Mouse (Mus musculus) heart, postnatal 0 days (tissue): ENCODE measurements at regions not wholly inside any gene's neighbourhood (a gene's known extent, or its start where the extent isn't known, plus 50 kb on each side); places are given as distances from the start of the nearest gene placed in this dataset.

ENCODE experiments used
- ATAC-seq: fragments of 200-750 bp; cut with Nextera tagmentation; 2 replicates; pipeline ENCODE4 v1.8.0; 2017; ENCODE audit warnings: low read depth, moderate number of reproducible peaks, moderate library complexity; ENCODE audit not compliant: insufficient read depth
- DNase-seq: peaks from one replicate; pipeline ENCODE4 v3.0.0-alpha.2; 2016; ENCODE audit warnings: low spot score
- H3K27ac ChIP-seq: fragments of 300-500 bp; sonication (generic); 2 replicates; pipeline ENCODE4 v1.5.1; 2014; ENCODE audit warnings: low read depth, mild to moderate bottlenecking
- H3K27me3 ChIP-seq: fragments of 300-500 bp; sonication (generic); 2 replicates; pipeline ENCODE4 v1.6.1; 2014; ENCODE audit warnings: low read length, mixed read lengths; ENCODE audit not compliant: control insufficient read depth, insufficient read depth
- H3K36me3 ChIP-seq: fragments of 300-500 bp; sonication (generic); replicated peaks from 2 replicates; pipeline ENCODE4 v1.6.1; 2014; ENCODE audit warnings: low read length, mixed read lengths; ENCODE audit not compliant: control insufficient read depth, insufficient read depth
- H3K4me1 ChIP-seq: fragments of 300-500 bp; sonication (generic); 2 replicates; pipeline ENCODE4 v1.6.1; 2014; ENCODE audit warnings: antibody characterized with exemption; ENCODE audit not compliant: control insufficient read depth, insufficient read depth
- H3K4me2 ChIP-seq: fragments of 300-500 bp; sonication (generic); 2 replicates; pipeline ENCODE4 v1.6.1; 2014; ENCODE audit warnings: low read depth, mild to moderate bottlenecking, low read length, moderate library complexity
- H3K4me3 ChIP-seq: fragments of 300-500 bp; sonication (generic); 2 replicates; pipeline ENCODE4 v1.5.1; 2014; ENCODE audit warnings: low read depth, low read length
- H3K9ac ChIP-seq: fragments of 300-500 bp; sonication (generic); replicated peaks from 2 replicates; pipeline ENCODE4 v1.6.1; 2014; ENCODE audit warnings: low read depth, low read length, mixed read lengths
- H3K9me3 ChIP-seq: fragments of 300-500 bp; sonication (generic); replicated peaks from 2 replicates; pipeline ENCODE4 v1.6.1; 2016; ENCODE audit warnings: low read length; ENCODE audit not compliant: control insufficient read depth
- CTCF ChIP-seq: IDR thresholded peaks from 2 replicates; pipeline ENCODE4 v1.5.1; 2016; ENCODE audit warnings: antibody characterized with exemption, control low read depth, low read depth
- EP300 ChIP-seq: IDR thresholded peaks from 2 replicates; pipeline ENCODE4 v1.6.1; 2016; ENCODE audit warnings: antibody characterized with exemption, low read depth
- WGBS: fragments of 180-500 bp; shearing (Covaris S2); extraction: QIAGEN DNeasy Blood & Tissue Kit; methylation state at CpG from one replicate; pipeline ENCODE4 v1.1.7; 2014; 5-methylcytosine and 5-hydroxymethylcytosine counted together

DNA sequence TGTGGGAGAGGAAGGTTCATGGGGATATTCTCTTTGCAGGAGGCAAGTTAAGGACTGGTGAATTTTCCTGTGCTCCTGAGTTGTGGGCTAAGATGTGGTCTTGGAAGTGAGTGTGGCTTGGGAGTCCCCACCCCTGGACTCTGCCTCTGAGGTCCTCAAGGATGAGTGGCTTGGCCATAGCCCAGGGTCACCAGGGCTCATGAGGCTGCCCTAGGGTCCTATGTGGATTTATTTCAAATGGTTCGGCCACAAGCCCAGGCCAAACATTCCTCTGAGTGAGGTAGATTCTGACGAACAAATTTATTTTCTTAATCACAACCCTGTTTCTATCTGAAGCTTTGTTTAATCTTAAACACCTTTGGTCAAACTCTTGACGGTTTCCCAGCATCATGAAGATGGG lies 98.4 kb downstream of the Gm10604 start:
- no peak for DNase-seq
- H3K9ac ChIP-seq = no peak overlapping the region
- no peak for TF ChIP-seq CTCF
- no peak for TF ChIP-seq EP300
- no peak overlapping the region for H3K27ac ChIP-seq
- no peak for ATAC-seq
- WGBS = 82% methylated on average over 3 of the region's 3 CpGs
- H3K36me3 ChIP-seq = no peaks in the 10 kb centered on the region
- no peaks in the 10 kb centered on the region for H3K9me3 ChIP-seq
- peaks cover 25% of the 10 kb centered on the region for H3K4me1 ChIP-seq
- H3K4me2 ChIP-seq = no peak overlapping the region
- no peaks in the 10 kb centered on the region for H3K27me3 ChIP-seq
- no peak overlapping the region for H3K4me3 ChIP-seq

DNA sequence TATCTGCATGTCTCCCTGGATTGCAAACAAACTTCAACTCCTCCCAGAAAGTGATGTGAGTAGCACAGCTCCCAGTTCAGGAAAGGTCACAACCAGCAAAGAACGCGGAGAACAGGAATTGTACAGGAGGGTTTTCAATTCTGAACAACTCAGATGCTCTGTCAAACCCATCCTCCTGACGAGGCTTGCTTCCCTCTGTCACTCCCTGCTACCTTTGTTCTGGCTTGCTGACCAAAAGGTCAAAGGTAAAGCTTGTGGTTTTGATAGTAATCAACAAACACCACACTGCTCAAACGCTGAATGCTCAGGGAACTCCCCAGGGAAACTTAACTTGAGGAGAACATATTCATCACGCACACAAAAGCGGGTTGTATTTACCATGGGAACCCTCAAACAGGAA lies 102.4 kb downstream of the Gm10604 start:
- Histone ChIP-seq H3K9ac (no peak overlapping the region), H3K27me3 (no peaks in the 10 kb centered on the region), H3K27ac (no peak overlapping the region), H3K4me3 (no peak overlapping the region), H3K4me2 (no peak overlapping the region), H3K9me3 (0 out of 2 replicates have a peak, but pooled peaks cover 3% of the 10 kb centered on the region), H3K36me3 (no peaks in the 10 kb centered on the region), H3K4me1 (peaks cover 13% of the 10 kb centered on the region; the same call in 1 of the 2 replicates)
- DNase-seq (no peak), ATAC-seq (no peak)
- TF ChIP-seq CTCF (no peak), EP300 (no peak)
- 64% methylated on average over 6 of the region's 6 CpGs for WGBS

DNA sequence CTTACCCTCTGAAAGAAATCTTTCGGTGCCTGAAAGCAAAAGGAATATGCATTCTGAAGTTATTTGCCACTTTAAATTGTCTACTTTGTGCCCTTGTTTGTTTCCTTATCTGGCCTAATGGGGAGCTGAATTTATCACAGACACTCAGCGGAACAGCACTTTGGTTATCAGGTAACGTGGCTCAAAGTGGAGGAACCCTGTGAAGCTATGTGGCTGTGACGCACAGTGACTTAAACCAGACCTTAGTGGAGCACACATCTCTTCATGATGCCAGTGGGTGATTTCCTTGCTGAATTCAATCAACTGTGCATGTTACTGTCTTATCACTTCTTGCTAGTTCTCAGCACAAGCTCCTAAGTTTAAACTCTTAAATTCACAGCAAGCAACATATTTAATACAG lies 103.1 kb downstream of the Gm10604 start:
- TF ChIP-seq CTCF (no peak), EP300 (peak; percentile 63; the same call in 1 of the 2 replicates)
- Histone ChIP-seq H3K4me2 (no peak overlapping the region), H3K9me3 (0 out of 2 replicates have a peak, but pooled peaks cover 3% of the 10 kb centered on the region), H3K27me3 (no peaks in the 10 kb centered on the region), H3K9ac (no peak overlapping the region), H3K4me3 (no peak overlapping the region), H3K36me3 (no peaks in the 10 kb centered on the region), H3K27ac (peak overlapping the region; percentile 26; the same call in 1 of the 2 replicates), H3K4me1 (peaks cover 13% of the 10 kb centered on the region; the same call in 1 of the 2 replicates)
- DNase-seq (peak; percentile 54), ATAC-seq (0 out of 2 replicates have a peak, but pooled peaks have one; percentile 48)
- WGBS = 29% methylated on average over 4 of the region's 4 CpGs

DNA sequence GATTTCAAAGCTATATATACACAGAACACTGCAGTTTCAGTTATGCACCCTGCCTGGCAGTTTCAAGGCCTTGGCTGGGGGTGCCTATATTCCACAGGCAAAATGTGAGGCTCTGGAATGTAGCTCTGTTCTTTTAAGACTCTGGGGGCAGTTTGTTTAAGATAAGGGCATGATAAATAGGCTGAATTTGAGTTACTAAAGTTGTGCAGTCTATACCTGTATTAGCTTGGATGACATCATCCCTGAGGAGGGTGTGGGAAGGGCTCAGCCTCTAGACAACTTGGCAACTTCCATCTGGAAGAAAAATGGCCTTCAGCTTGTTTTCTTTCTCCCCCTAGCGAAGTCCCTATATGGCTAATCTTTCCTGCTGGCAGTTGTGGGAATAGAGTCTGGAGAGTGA lies 105.1 kb downstream of the Gm10604 start:
- WGBS = 68% methylated on average over 1 of the region's 1 CpGs
- 0 out of 2 replicates have a peak, but pooled peaks cover 3% of the 10 kb centered on the region for H3K9me3 ChIP-seq
- DNase-seq = no peak
- no peak overlapping the region for H3K4me3 ChIP-seq
- peaks cover 13% of the 10 kb centered on the region; the same call in 1 of the 2 replicates for H3K4me1 ChIP-seq
- no peak overlapping the region for H3K9ac ChIP-seq
- no peaks in the 10 kb centered on the region for H3K27me3 ChIP-seq
- no peak for TF ChIP-seq CTCF
- no peak for TF ChIP-seq EP300
- no peak for ATAC-seq
- no peak overlapping the region for H3K4me2 ChIP-seq
- no peaks in the 10 kb centered on the region for H3K36me3 ChIP-seq
- no peak overlapping the region for H3K27ac ChIP-seq

DNA sequence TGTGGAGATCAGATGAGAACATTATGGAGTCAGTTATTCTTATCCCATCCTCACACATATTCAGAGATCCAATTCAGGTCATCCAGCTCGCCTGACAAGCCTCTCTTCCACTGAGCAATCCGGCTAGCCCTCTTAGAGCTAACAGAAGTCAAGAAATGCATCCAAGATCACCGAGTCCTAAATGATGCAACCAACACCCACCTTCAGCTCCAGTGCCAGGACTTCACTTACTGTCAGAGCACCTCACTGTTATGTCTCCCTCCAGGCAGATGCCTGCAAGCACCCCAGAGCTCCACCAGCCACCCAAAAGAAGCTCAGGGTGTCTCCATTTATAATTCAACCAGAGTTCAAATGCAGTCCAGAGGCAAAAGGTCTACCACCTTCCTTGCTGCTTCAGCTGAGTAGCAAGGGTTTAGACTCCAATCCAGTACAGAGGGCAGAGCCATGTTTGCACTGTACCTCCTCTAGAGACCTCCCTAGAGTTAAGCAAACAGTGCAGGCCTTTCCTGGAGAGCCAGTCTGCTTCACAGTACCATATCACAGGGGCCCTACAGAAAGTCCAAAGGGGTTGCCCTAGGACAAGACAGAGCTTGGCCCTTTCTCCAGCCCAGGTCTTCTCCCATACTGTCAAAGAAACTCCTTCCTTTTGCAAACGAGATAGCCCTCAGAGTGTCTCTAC lies 106.3 kb downstream of the Gm10604 start:
- TF ChIP-seq EP300 (no peak), CTCF (no peak)
- Histone ChIP-seq H3K4me3 (no peak overlapping the region), H3K9me3 (0 out of 2 replicates have a peak, but pooled peaks cover 3% of the 10 kb centered on the region), H3K4me2 (no peak overlapping the region), H3K36me3 (no peaks in the 10 kb centered on the region), H3K27ac (no peak overlapping the region), H3K27me3 (no peaks in the 10 kb centered on the region), H3K9ac (no peak overlapping the region), H3K4me1 (peaks cover 25% of the 10 kb centered on the region)
- DNase-seq (no peak), ATAC-seq (no peak)
- 76% methylated on average over 4 of the region's 4 CpGs for WGBS
